Mouse (Mus musculus): ENCODE results near the gene Immp2l. TPM values are rescaled to one million over a fixed set of nuclear protein-coding genes. Genes with fewer than 3 reads are reported as not detected.

The Immp2l gene
- polyA plus RNA-seq, 1 experiment from 2014 or later = 12.8 TPM

GRCm38 (mm10) chr12:41991408-41991807, 967.5 kb downstream of the Immp2l start:
- no peak overlapping the region for H3K27ac ChIP-seq (ENCODE audit: low read length)
- H3K36me3 ChIP-seq (ENCODE audit: control insufficient read depth, insufficient read depth, low read length) = no peaks in the 10 kb centered on the region
- no peaks in the 10 kb centered on the region for H3K9me3 ChIP-seq (ENCODE audit: control insufficient read depth, low read length)
- no peak overlapping the region for H3K4me3 ChIP-seq (ENCODE audit: low read length)
- no peaks in the 10 kb centered on the region for H3K27me3 ChIP-seq (ENCODE audit: control insufficient read depth, insufficient read depth, low read depth, low read length)
- 72% methylated on average over 1 of the region's 1 CpGs for WGBS
- H3K4me2 ChIP-seq (ENCODE audit: low read depth, low read length) = no peak overlapping the region
- no peak overlapping the region for H3K9ac ChIP-seq (ENCODE audit: low read length)
- no peaks in the 10 kb centered on the region for H3K4me1 ChIP-seq (replicated peaks; ENCODE audit: control insufficient read depth, insufficient read depth, low read length)
- no peak for ATAC-seq (ENCODE audit: low read depth)

All from lung, embryonic 16.5 days (tissue).